Mouse (Mus musculus): ENCODE measurements around the gene Rsph3a. TPM values are rescaled to one million over a fixed set of nuclear protein-coding genes. Genes with fewer than 3 reads are reported as not detected.

Gene Rsph3a
- polyA plus RNA-seq, 1 experiment from 2014 or later = 61.3 TPM

DNA sequence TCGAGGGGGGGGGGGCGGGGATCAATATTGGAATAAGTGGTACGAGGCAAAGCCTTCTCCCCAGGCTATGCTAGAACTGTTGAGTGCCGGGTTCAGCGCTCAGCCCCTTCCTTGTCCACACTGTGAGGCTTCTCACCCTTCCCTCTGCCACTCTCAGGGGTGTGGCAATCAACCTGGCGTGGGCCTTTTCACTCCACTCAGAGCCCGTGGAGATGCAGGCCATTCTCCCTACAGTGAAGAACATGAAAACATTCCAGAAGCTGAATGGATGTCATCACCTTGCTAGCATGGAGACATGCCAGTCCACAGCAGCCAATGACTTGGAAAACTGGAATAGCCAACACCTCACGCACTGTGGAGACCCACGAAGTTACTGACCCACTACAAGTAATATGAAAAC, 29.6 kb upstream of the Rsph3a start:
- ATAC-seq (replicated peaks; ENCODE audit: low FRiP score) = no peak
- no peak overlapping the region for H3K27ac ChIP-seq
- no peak overlapping the region for H3K4me2 ChIP-seq
- no peak overlapping the region for H3K9ac ChIP-seq
- H3K36me3 ChIP-seq = no peaks in the 10 kb centered on the region
- no peaks in the 10 kb centered on the region for H3K27me3 ChIP-seq
- 82% methylated on average over 9 of the region's 9 CpGs for WGBS
- H3K4me1 ChIP-seq = peaks cover 41% of the 10 kb centered on the region
- no peak overlapping the region for H3K4me3 ChIP-seq (replicated peaks)
- H3K9me3 ChIP-seq (replicated peaks) = 0 out of 2 replicates have a peak, but pooled peaks cover 3% of the 10 kb centered on the region

DNA sequence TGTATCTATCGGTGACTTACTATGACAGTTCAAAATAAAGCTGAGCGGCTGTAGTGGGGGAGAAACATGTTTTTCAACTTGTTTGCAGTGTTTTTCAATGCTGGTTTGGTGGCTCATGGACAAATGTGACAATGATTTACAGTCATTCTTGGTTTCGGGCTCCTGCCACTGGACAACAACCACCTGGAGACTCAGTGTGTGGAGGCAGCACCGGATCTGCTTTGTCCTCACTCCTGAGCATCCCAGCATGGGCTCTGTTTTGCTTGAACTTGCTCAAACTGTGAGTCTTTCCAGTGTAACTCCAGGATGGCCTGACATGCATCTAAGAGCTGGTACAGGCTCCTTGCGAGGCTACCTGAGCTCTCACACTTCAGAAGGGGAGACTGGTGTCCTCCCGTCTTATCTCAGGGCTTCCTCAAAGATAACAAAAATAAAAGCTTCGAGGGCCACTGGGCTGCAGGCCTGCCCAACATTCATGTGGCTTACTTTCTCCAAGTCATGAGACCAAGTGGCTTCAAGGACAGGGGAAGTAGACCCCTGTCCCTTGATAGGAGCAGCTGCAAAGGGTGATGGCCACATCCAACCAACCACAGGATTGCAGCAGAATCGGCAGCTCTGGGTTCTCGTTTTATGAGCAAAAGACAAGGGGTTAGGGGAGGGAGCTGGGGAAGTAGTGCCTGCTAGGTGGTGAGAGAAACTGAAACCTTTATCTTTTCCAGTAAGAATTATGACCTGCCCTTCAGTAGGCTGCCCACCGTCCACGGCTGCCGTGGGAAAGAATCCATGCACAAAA, 28.4 kb upstream of the Rsph3a start:
- Histone ChIP-seq H3K9ac (no peak overlapping the region), H3K4me1 (peaks cover 41% of the 10 kb centered on the region), H3K27me3 (no peaks in the 10 kb centered on the region), H3K4me2 (no peak overlapping the region), H3K27ac (0 out of 2 replicates have a peak overlapping the region, but pooled peaks have one; percentile 15), H3K36me3 (no peaks in the 10 kb centered on the region), H3K4me3 (replicated peaks) (no peak overlapping the region), H3K9me3 (replicated peaks) (no peaks in the 10 kb centered on the region)
- no peak for ATAC-seq (replicated peaks; ENCODE audit: low FRiP score)
- 31% methylated on average over 12 of the region's 12 CpGs for WGBS

GRCm38 (mm10) chr17:7918355-7918754, 27.1 kb upstream of the Rsph3a start:
- no peaks in the 10 kb centered on the region for H3K9me3 ChIP-seq (replicated peaks)
- H3K4me3 ChIP-seq (replicated peaks) = no peak overlapping the region
- 63% methylated on average over 2 of the region's 2 CpGs for WGBS
- ATAC-seq (replicated peaks; ENCODE audit: low FRiP score) = peak; percentile 63
- no peaks in the 10 kb centered on the region for H3K27me3 ChIP-seq
- no peak overlapping the region for H3K9ac ChIP-seq
- no peak overlapping the region for H3K4me2 ChIP-seq
- peaks cover 45% of the 10 kb centered on the region for H3K4me1 ChIP-seq
- peak overlapping the region; percentile 15; the same call in 1 of the 2 replicates for H3K27ac ChIP-seq
- H3K36me3 ChIP-seq = no peaks in the 10 kb centered on the region

DNA sequence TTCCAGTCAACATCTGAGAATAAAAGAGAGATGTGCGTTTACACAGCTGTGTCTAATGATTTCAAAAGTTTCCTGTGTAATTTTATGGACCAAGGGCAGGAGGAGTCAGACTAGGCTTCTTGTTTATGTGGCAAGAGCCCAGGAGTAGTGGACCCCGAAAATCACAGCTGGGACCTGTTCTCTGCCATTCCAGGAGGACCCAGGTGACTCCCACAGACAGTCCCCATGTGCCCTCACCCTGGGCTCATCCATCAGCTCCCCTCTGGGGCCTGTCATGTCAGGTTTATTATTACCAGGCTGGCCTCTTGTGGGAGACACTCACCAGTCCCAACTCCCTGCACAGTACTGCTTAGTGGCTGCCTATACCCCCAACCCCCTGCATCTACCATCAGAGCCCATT, 26.2 kb upstream of the Rsph3a start:
- 21% methylated on average over 2 of the region's 2 CpGs for WGBS
- peak; percentile 91 for ATAC-seq (replicated peaks; ENCODE audit: low FRiP score)
- peak overlapping the region; percentile 15; the same call in 1 of the 2 replicates for H3K27ac ChIP-seq

GRCm38 (mm10) chr17:7922564-7922963, 22.9 kb upstream of the Rsph3a start:
- 0 out of 2 replicates have a peak, but pooled peaks have one; percentile 23 for ATAC-seq (replicated peaks; ENCODE audit: low FRiP score)
- Histone ChIP-seq H3K4me1 (peaks cover 40% of the 10 kb centered on the region), H3K27me3 (no peaks in the 10 kb centered on the region), H3K9ac (no peak overlapping the region), H3K36me3 (no peaks in the 10 kb centered on the region), H3K9me3 (replicated peaks) (no peaks in the 10 kb centered on the region), H3K4me3 (replicated peaks) (no peak overlapping the region), H3K4me2 (no peak overlapping the region), H3K27ac (no peak overlapping the region)
- 63% methylated on average over 5 of the region's 5 CpGs for WGBS

More for the DNA sequence above, 26.2 kb upstream of the Rsph3a start:
- Histone ChIP-seq H3K9me3 (replicated peaks) (no peaks in the 10 kb centered on the region), H3K4me3 (replicated peaks) (no peak overlapping the region), H3K27me3 (no peaks in the 10 kb centered on the region), H3K4me2 (no peak overlapping the region), H3K36me3 (no peaks in the 10 kb centered on the region), H3K4me1 (peaks cover 45% of the 10 kb centered on the region), H3K9ac (no peak overlapping the region)

DNA sequence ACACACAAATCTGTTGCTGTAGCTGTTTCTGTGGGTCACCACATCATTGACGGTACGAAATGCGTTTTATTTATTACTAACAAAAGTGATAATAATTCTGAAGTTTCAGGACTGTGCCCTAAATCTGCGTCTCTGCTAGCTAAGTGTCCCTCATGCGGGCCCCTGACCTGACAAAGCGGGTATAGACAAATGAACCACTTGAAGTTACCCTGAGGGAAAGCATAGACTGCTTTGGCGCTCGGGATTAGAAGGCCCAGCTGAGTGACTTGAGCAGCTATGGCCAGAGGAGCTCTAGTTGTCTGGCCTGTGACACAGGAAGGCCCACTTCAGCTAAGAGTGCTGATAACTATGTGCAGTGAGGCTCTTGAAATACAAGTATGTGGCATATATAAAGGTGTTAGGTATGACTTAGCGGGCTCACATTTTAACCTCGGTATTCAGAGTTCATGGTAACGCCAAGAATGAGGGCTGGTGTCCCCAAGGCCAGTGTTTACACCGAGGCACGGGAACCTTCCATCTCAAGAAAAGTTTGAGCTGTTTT, 21.2 kb upstream of the Rsph3a start:
- Histone ChIP-seq H3K36me3 (no peaks in the 10 kb centered on the region), H3K9ac (no peak overlapping the region), H3K4me1 (peaks cover 24% of the 10 kb centered on the region), H3K9me3 (replicated peaks) (no peaks in the 10 kb centered on the region), H3K27me3 (no peaks in the 10 kb centered on the region), H3K27ac (no peak overlapping the region), H3K4me2 (no peak overlapping the region), H3K4me3 (replicated peaks) (no peak overlapping the region)
- ATAC-seq (replicated peaks; ENCODE audit: low FRiP score) = no peak
- 90% methylated on average over 13 of the region's 13 CpGs for WGBS

DNA sequence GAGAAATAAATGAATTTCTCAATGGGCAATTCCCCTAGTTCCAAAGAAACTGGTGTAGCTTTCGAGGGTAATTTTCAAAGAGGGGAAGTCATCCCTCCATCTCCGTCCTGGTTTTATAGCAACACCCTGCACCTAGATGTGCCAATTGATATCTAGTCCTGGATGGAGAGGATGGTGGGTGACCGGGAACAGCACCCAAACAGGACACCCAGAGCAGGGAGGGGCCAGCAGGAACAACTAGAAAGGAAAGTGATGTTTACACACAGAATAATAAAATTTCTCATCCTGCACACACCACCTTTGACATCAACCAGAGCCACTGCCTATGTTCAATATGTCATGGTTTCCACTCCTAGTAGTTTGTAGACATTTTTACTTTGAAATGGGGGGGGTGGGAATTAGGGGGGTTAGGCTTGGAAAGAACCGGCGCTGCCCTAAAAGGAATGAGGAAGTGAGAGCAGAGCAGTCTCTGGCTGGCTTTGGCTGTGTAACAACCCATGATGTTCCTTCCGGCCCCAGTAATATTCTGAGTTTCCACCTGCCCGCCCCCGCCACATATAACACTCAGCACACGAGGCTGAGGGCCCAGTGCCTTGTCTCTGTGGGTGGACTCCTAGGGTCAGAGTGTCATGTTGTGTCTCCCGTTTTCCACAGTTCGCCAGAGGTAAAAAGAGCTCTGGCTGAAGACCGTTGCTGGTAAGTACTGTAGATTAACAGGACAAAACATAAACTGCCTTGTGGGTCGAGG, 19.8 kb upstream of the Rsph3a start, which contains the start of gene Tagap:
Gene Tagap (plus strand): TSS at position 588 of the 748 bp plus-strand sequence.
- no peak for ATAC-seq (replicated peaks; ENCODE audit: low FRiP score)
- 36% methylated on average over 13 of the region's 13 CpGs for WGBS
- Histone ChIP-seq H3K4me2 (peak within 1 kb of the TSS; percentile 33; the same call in 1 of the 2 replicates), H3K27ac (0 out of 2 replicates have a peak within 1 kb of the TSS, but pooled peaks have one; percentile 20), H3K4me3 (replicated peaks) (no peak within 1 kb of the TSS), H3K36me3 (no peaks in the 10 kb centered on the region), H3K27me3 (no peaks in the 10 kb centered on the region), H3K4me1 (peaks cover 15% of the 10 kb centered on the region; the same call in 1 of the 2 replicates), H3K9ac (no peak within 1 kb of the TSS), H3K9me3 (replicated peaks) (no peaks in the 10 kb centered on the region)

- H3K4me3 ChIP-seq (replicated peaks) = no peak overlapping the region
- no peaks in the 10 kb centered on the region for H3K9me3 ChIP-seq (replicated peaks)
- H3K27ac ChIP-seq = no peak overlapping the region
- WGBS = 72% methylated on average over 24 of the region's 24 CpGs
- ATAC-seq (replicated peaks; ENCODE audit: low FRiP score) = no peak
- H3K4me1 ChIP-seq = peaks cover 16% of the 10 kb centered on the region
- H3K4me2 ChIP-seq = no peak overlapping the region
- H3K9ac ChIP-seq = no peak overlapping the region
- H3K36me3 ChIP-seq = no peaks in the 10 kb centered on the region
- no peaks in the 10 kb centered on the region for H3K27me3 ChIP-seq
These were observed 17.6 kb upstream of the Rsph3a start for GRCm38 (mm10) chr17:7927582-7928535.

DNA sequence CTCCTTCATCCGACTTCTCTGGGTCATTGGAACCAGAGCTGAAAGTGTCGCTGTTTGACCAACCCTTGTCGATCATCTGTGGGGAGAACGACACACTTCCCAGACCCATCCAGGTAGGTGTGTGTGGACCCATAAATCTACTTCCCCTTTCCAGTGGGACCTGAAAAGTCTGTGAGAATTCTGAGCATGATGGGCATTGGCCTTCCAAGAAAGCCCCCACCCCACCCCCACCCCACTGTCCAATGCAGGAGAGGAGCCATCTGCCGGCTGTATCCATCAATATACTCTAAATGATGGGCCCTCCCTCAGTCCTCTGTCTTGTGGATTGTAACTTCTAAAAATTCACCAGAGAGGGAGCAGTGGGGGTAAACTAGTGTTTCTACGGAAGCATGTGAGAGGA, 16.8 kb upstream of the Rsph3a start:
- Histone ChIP-seq H3K9ac (no peak overlapping the region), H3K27ac (no peak overlapping the region), H3K4me3 (replicated peaks) (no peak overlapping the region), H3K4me2 (no peak overlapping the region), H3K9me3 (replicated peaks) (no peaks in the 10 kb centered on the region), H3K36me3 (no peaks in the 10 kb centered on the region), H3K27me3 (no peaks in the 10 kb centered on the region), H3K4me1 (peaks cover 16% of the 10 kb centered on the region)
- ATAC-seq (replicated peaks; ENCODE audit: low FRiP score) = no peak
- 81% methylated on average over 6 of the region's 6 CpGs for WGBS

DNA sequence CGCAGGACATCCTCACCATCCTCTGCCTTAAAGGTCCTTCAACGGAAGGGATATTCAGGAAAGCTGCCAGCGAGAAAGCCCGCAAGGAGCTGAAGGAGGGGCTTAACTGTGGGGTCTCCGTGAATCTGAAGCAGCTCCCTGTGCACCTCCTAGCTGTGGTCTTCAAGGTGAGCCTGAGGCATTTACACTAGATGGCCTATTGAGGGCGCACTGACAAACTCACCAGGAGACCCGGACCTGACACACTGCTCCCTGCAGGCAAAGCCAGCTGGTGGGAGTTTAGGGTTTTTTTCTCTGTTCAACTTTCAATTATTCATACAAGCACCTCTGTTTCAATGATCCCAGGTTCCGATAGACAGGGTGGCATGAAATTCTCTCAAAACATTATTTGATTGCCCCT, 16.1 kb upstream of the Rsph3a start:
- no peak overlapping the region for H3K4me2 ChIP-seq
- no peaks in the 10 kb centered on the region for H3K9me3 ChIP-seq (replicated peaks)
- no peaks in the 10 kb centered on the region for H3K36me3 ChIP-seq
- H3K9ac ChIP-seq = no peak overlapping the region
- 38% methylated on average over 8 of the region's 8 CpGs for WGBS
- no peak for ATAC-seq (replicated peaks; ENCODE audit: low FRiP score)
- peaks cover 16% of the 10 kb centered on the region for H3K4me1 ChIP-seq
- H3K4me3 ChIP-seq (replicated peaks) = no peak overlapping the region
- H3K27me3 ChIP-seq = no peaks in the 10 kb centered on the region
- no peak overlapping the region for H3K27ac ChIP-seq

Data from kidney, embryonic 15.5 days (tissue).